31 mouse cellular contexts compared by ENCODE assay signal in the genomic region with DNA sequence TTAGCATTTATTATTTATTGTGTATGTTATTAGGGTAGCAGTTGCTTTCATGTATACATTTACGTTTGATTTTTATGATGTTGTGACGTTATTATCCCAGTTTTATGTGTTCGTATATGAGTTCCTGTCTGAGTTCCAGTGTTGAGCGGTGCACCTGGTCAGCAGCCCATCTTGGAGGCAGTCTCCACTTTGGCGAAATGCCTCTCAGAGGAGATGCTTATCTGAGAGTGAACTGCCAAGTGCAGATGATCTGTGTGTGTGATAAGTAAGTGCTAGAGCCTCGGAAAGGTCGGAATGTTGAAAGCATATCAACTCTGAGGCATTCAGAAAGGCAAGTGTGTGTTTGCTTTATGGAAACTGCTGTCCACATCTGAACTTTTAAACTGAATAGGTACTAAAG. TPM values are rescaled to one million over a fixed set of nuclear protein-coding genes. Genes with fewer than 3 reads are reported as not detected.
DNase-seq lines count a peak whose midpoint lies in the region; ATAC-seq and TF ChIP-seq lines count a peak whose summit lies in the region.
"Had no signal": no experiment of that assay in that cellular context is flagged by ENCODE, and none has a peak within 500 bp of the region (broad histone marks: within the 10 kb centered on the region; RNA-seq: fewer than 3 reads in every experiment).

No protein-coding gene starts in this region.

- peaks cover 22% of the 10 kb centered on the region for H3K4me1 ChIP-seq in kidney, adult 2 months (ENCODE audit: control insufficient read depth, insufficient read depth, low read length)
- peaks cover 62% of the 10 kb centered on the region for H3K4me1 ChIP-seq in liver, postnatal 0 days (ENCODE audit: insufficient read depth)
- H3K4me1 ChIP-seq in intestine, embryonic 16.5 days (ENCODE audit: control insufficient read depth, insufficient read depth, low read length), result peaks cover 7% of the 10 kb centered on the region; the same call in 1 of the 2 replicates
- H3K4me1 ChIP-seq: embryonic facial prominence, embryonic 13.5 days; hindbrain, embryonic 15.5 days; stomach, embryonic 15.5 days had no signal

- no peak for TF ChIP-seq CTCF in kidney, adult 2 months (conservative IDR thresholded peaks at IDR 0.05; ENCODE audit: insufficient read depth, insufficient read length, low read depth, low read length)
- no peak for TF ChIP-seq CTCF in liver, postnatal 0 days (IDR thresholded peaks at IDR 0.05; ENCODE audit: low read depth)

- H3K27me3 ChIP-seq in kidney, adult 2 months (replicated peaks; ENCODE audit: control insufficient read depth, insufficient read depth, low read length), result no peaks in the 10 kb centered on the region
- H3K27me3 ChIP-seq in liver, postnatal 0 days (ENCODE audit: insufficient read depth, low read length), result no peaks in the 10 kb centered on the region
- no peaks in the 10 kb centered on the region for H3K27me3 ChIP-seq in intestine, embryonic 16.5 days (replicated peaks; ENCODE audit: control insufficient read depth, insufficient read depth, low read length)
- H3K27me3 ChIP-seq: embryonic facial prominence, embryonic 13.5 days; forebrain, embryonic 15.5 days; heart, embryonic 12.5 days; hindbrain, embryonic 15.5 days; limb, embryonic 12.5 days; megakaryocyte, embryonic 14.5 days; midbrain, embryonic 13.5 days; stomach, embryonic 15.5 days had no signal

- H3K27ac ChIP-seq in kidney, adult 2 months (ENCODE audit: insufficient read depth, low read depth, low read length), result no peak overlapping the region
- peak overlapping the region; percentile 37; the same call in 1 of the 2 replicates for H3K27ac ChIP-seq in liver, postnatal 0 days (ENCODE audit: low read depth)
- H3K27ac ChIP-seq in intestine, embryonic 16.5 days (ENCODE audit: low read length), result no peak overlapping the region
- H3K27ac ChIP-seq: embryonic facial prominence, embryonic 13.5 days; forebrain, embryonic 10.5 days; forebrain, embryonic 15.5 days; gastrocnemius, adult 2 months; heart, adult 2 months; hindbrain, embryonic 10.5 days; hindbrain, embryonic 15.5 days; limb, embryonic 12.5 days; midbrain, embryonic 13.5 days; stomach, embryonic 15.5 days had no signal

- H3K9me3 ChIP-seq in liver, postnatal 0 days (ENCODE audit: low read length), result no peaks in the 10 kb centered on the region
- no peaks in the 10 kb centered on the region for H3K9me3 ChIP-seq in intestine, embryonic 16.5 days (ENCODE audit: control insufficient read depth, low read length)
- H3K9me3 ChIP-seq: embryonic facial prominence, embryonic 13.5 days; forebrain, embryonic 10.5 days; forebrain, embryonic 15.5 days; heart, embryonic 12.5 days; hindbrain, embryonic 10.5 days; hindbrain, embryonic 15.5 days; limb, embryonic 12.5 days; megakaryocyte, embryonic 14.5 days; midbrain, embryonic 13.5 days; stomach, embryonic 15.5 days had no signal

- H3K4me2 ChIP-seq in liver, postnatal 0 days (ENCODE audit: low read depth, low read length), result no peak overlapping the region; the same call in 1 of the 2 replicates
- H3K4me2 ChIP-seq in intestine, embryonic 16.5 days (ENCODE audit: low read depth, low read length), result no peak overlapping the region
- H3K4me2 ChIP-seq: embryonic facial prominence, embryonic 13.5 days; forebrain, embryonic 15.5 days; hindbrain, embryonic 15.5 days; limb, embryonic 12.5 days; midbrain, embryonic 13.5 days; stomach, embryonic 15.5 days had no signal

- WGBS in kidney, adult 2 months, result 54% methylated on average over 7 of the region's 7 CpGs
- 69% methylated on average over 7 of the region's 7 CpGs for WGBS in liver, postnatal 0 days (ENCODE audit: insufficient replicate concordance)
- 57% methylated on average over 7 of the region's 7 CpGs for WGBS in intestine, embryonic 16.5 days

- H3K4me3 ChIP-seq in kidney, adult 2 months (ENCODE audit: insufficient read depth, low read depth, low read length), result no peak overlapping the region
- no peak overlapping the region for H3K4me3 ChIP-seq in liver, postnatal 0 days (ENCODE audit: low read depth, low read length)
- no peak overlapping the region for H3K4me3 ChIP-seq in intestine, embryonic 16.5 days (ENCODE audit: low read length)
- H3K4me3 ChIP-seq: embryonic facial prominence, embryonic 13.5 days; forebrain, embryonic 10.5 days; forebrain, embryonic 15.5 days; gastrocnemius, adult 2 months; heart, adult 2 months; heart, embryonic 12.5 days; hindbrain, embryonic 10.5 days; hindbrain, embryonic 15.5 days; limb, embryonic 12.5 days; megakaryocyte, embryonic 14.5 days; midbrain, embryonic 13.5 days; stomach, embryonic 15.5 days had no signal

- TF ChIP-seq EP300 in liver, postnatal 0 days (IDR thresholded peaks at IDR 0.05; ENCODE audit: low read depth), result no peak

- H3K36me3 ChIP-seq in kidney, adult 2 months (ENCODE audit: control insufficient read depth, insufficient read depth, low read length), result no peaks in the 10 kb centered on the region
- no peaks in the 10 kb centered on the region for H3K36me3 ChIP-seq in liver, postnatal 0 days (replicated peaks; ENCODE audit: insufficient read depth, low read length)
- H3K36me3 ChIP-seq in intestine, embryonic 16.5 days (ENCODE audit: control insufficient read depth, insufficient read depth, low read length), result no peaks in the 10 kb centered on the region
- H3K36me3 ChIP-seq: embryonic facial prominence, embryonic 13.5 days; forebrain, embryonic 10.5 days; forebrain, embryonic 15.5 days; heart, embryonic 12.5 days; hindbrain, embryonic 15.5 days; limb, embryonic 12.5 days; midbrain, embryonic 13.5 days; stomach, embryonic 15.5 days had no signal

- peak; percentile 43 for DNase-seq in kidney, adult 2 months
- no peak for DNase-seq in kidney, postnatal 10 days
- DNase-seq in urinary bladder, postnatal 14 days (ENCODE audit: low spot score), result peak; percentile 54
- no peak for DNase-seq in urinary bladder, postnatal 25 days (ENCODE audit: low spot score)
- no peak for DNase-seq in liver, postnatal 0 days
- DNase-seq in frontal cortex, postnatal 14 days (ENCODE audit: low spot score in 2 of 2), result no peak
- DNase-seq: adrenal gland, adult 2 months; adrenal gland, postnatal 36 days; cerebellum, adult 18-20 months; cerebellum, postnatal 10 days; gastrocnemius, adult 2 months; gastrocnemius, postnatal 36 days; heart, adult 2 months; lung, adult 18-20 months; lung, postnatal 4 days; thymus, postnatal 14 days had no signal

- TF ChIP-seq POLR2A in kidney, adult 2 months (IDR thresholded peaks at IDR 0.05; ENCODE audit: low read depth, low read length), result no peak

- no peak overlapping the region for H3K9ac ChIP-seq in liver, postnatal 0 days (replicated peaks)
- no peak overlapping the region for H3K9ac ChIP-seq in intestine, embryonic 16.5 days (ENCODE audit: low read depth, low read length)
- H3K9ac ChIP-seq: embryonic facial prominence, embryonic 13.5 days; forebrain, embryonic 15.5 days; heart, embryonic 12.5 days; hindbrain, embryonic 15.5 days; limb, embryonic 12.5 days; midbrain, embryonic 13.5 days; stomach, embryonic 15.5 days had no signal

- ATAC-seq in liver, postnatal 0 days, result no peak
- ATAC-seq in intestine, embryonic 16.5 days, result no peak
- ATAC-seq: activated CD4-positive, CD25-positive, alpha-beta regulatory T cell, adult 4 months; CD4-positive, CD25-positive, alpha-beta regulatory T cell, adult 4 months; forebrain, embryonic 15.5 days; inflammation-experienced regulatory T-cells, adult 6 months; lung, postnatal 0 days; midbrain, embryonic 13.5 days had no signal

RNA-seq across cellular contexts. Expression of gene Slc31a1, which starts 13.1 kb away (rescaled TPM):
- polyA plus RNA-seq in kidney, adult 2 months (2012; rRNA removed), result 69.1 and 78.3 TPM in 2 replicates
- 50.9 and 54.3 TPM in 2 replicates for polyA plus RNA-seq in liver, postnatal 0 days (2015; fragmentation: Nextera tagmentation; extraction: Ambion mirVana)
- polyA plus RNA-seq in intestine, embryonic 16.5 days (2015; fragmentation: Nextera tagmentation; extraction: Ambion mirVana), result 127 and 149 TPM in 2 replicates

RNA-seq across cellular contexts. Expression of gene Fkbp15, which starts 13.3 kb away (rescaled TPM):
- 32.2 and 36.6 TPM in 2 replicates for polyA plus RNA-seq in kidney, adult 2 months (2012; rRNA removed)
- polyA plus RNA-seq in liver, postnatal 0 days (2015; fragmentation: Nextera tagmentation; extraction: Ambion mirVana), result 11.7 and 13.3 TPM in 2 replicates
- polyA plus RNA-seq in intestine, embryonic 16.5 days (2015; fragmentation: Nextera tagmentation; extraction: Ambion mirVana), result 24.3 and 27.9 TPM in 2 replicates

RNA-seq across cellular contexts. Expression of gene Cdc26, which starts 34.8 kb away (rescaled TPM):
- 25.3 and 31.7 TPM in 2 replicates for polyA plus RNA-seq in kidney, adult 2 months (2012; rRNA removed)
- polyA plus RNA-seq in liver, postnatal 0 days (2015; fragmentation: Nextera tagmentation; extraction: Ambion mirVana), result 45.5 and 50.7 TPM in 2 replicates
- 106 and 122 TPM in 2 replicates for polyA plus RNA-seq in intestine, embryonic 16.5 days (2015; fragmentation: Nextera tagmentation; extraction: Ambion mirVana)

RNA-seq across cellular contexts. Expression of gene Prpf4, which starts 34.9 kb away (rescaled TPM):
- polyA plus RNA-seq in kidney, adult 2 months (2012; rRNA removed), result 10.4 and 10.9 TPM in 2 replicates
- polyA plus RNA-seq in liver, postnatal 0 days (2015; fragmentation: Nextera tagmentation; extraction: Ambion mirVana), result 5.5 and 6.2 TPM in 2 replicates
- 14.3 and 15.9 TPM in 2 replicates for polyA plus RNA-seq in intestine, embryonic 16.5 days (2015; fragmentation: Nextera tagmentation; extraction: Ambion mirVana)

Comparison
In these comparisons a context has a peak if more than half of its experiments do, and no peak if none do; other contexts are left out.
1. DNase-seq: peak in kidney, adult 2 months (single experiment) and urinary bladder, postnatal 14 days (single experiment); none in kidney, postnatal 10 days (single experiment), urinary bladder, postnatal 25 days (single experiment), liver, postnatal 0 days (single experiment) and frontal cortex, postnatal 14 days (0 of 2).